Mouse (Mus musculus) heart, postnatal 14 days (tissue): ENCODE measurements around the gene Lmo2. TPM values are rescaled to one million over a fixed set of nuclear protein-coding genes. Genes with fewer than 3 reads are reported as not detected.
A peak's percentile ranks its signal among the peaks of the same experiment; 100 is the strongest.

Source experiments
- DNase-seq, 2 experiments: peaks; one replicate each; pipeline ENCODE4 v3.0.0; 2021 to 2022
- intact Hi-C: fragments of 180-260 bp; cut with DNase I; formaldehyde crosslinking; loops from one replicate; pipeline ENCODE4 v1.15.1; 2025
- total RNA-seq, 2 experiments: library from RNA; stranded (reverse); gene quantifications; 2 replicates each; pipeline ENCODE4 v1.2.3; 2021

Lmo2 gene
- total RNA-seq, 2 experiments from 2014 or later, result 16.9 to 22.2 TPM

DNA sequence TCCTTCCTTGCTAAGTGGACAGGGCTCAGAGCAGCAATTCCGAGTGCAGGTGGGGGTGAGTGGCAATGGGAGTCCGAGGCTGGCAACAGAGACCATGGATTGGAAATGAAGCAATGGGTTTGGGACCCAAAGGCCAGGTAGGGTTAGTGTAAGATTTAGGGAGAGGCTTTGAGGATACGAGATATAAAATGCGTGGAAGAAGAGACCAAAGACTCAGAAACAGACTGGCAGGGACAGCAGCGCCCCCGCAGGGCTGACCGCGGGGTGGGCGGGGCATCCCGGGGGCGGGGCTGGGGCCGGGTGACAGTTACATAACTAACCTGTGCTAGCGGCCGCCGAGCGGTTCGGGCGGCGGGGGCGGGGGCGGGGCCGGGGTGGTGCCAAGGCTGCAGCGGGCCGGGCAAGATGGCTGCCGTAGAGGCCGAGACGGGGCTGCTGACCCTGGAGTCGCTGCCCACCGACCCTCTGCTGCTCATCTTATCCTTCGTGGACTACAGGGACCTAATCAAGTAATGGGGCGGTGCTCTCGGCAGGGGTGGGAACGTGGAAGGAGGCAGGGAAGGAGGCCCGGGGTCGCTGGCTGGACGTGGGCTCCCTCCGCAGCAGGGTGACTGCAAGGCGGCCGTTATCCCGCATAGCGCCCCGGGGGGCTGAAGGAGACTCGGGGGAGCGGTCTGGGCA is 69.8 kb downstream of the Lmo2 start, which contains the start of gene Fbxo3:
Gene Fbxo3 (plus strand): TSS at position 264 of the 681 bp plus-strand sequence.
- peak; percentile 86 to 90 for DNase-seq
- intact Hi-C loops, result no loop called here

DNA sequence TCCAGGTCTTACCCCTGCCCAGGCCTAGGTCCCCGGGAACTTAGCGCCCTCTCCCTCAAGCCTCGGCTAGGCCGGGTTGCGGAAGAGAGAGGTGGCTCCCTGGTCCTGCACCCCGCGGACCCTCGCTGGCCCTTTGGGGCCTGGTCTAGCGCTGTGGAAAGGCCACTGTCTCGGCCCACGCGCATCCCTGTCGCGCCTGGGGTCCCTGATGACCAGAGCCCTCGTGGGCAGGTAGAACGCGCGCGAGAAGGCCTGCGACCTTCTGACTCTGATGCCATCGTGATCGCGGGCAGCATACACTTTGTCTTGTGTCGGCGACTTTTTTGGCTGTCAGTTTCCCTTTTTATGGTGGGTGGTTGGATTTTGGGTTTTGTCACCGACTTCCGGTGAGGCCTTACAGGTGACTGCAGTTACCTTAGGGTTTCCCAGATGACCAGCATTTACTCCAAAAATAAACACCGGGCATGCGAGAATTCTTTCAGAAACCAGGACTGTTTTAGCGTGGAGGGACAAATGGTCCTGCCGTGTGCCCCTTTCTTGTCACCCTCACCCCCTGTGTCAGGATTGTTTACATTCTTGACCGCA is 70.4 kb downstream of the Lmo2 start, which contains the start of gene 4931422A03Rik:
Gene 4931422A03Rik (minus strand): TSS at position 223 of the 585 bp plus-strand sequence.
- intact Hi-C loops, result no loop called here

DNA sequence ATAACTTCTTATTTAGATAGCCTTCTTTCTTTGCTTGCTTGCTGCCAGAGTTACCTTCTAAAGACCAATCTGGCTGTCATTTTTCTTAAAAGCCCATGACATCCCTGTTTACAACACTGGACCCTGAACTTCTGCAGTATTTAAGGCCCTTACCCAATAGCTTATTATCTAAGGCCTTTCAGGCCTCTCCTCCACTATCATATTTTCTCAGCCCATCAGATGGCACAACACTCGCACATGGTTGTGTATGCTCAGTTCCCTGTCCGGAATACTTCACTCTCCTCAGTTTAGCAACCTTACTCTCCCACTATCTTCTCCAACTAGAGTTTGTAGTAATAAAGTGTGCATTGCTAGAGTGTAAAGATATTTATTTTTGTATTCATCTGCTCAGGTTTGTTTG is 71.3 kb downstream of the Lmo2 start:
- intact Hi-C loops, result no loop called here

More for the DNA sequence above, 70.4 kb downstream of the Lmo2 start, which contains the start of gene 4931422A03Rik:
- DNase-seq, result no peak

DNA sequence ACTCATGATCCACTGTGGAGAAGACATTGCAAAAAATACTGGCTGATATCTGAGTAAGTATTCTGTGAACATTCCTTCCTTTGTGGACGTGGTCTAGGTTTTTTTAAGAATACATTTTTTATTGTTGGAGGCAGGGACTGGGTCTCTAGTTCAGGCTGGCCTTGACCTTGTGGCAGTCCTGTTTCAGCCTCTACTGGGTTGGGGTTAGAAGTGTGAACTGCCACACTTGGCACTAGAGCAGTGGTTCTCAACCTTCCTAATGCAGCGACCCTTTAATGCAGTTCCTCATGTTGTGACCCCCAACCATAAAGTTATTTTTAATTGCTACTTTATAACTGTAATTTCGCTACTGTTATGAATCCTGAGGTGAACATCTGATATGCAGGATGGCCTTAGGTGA is 72.6 kb downstream of the Lmo2 start:
- intact Hi-C loops, result loop anchor here (10.0 kb wide), 2 partner anchors 64 to 554 kb away; partner anchors contain the start of gene Cd59a
- no peak for DNase-seq

More for the DNA sequence above, 71.3 kb downstream of the Lmo2 start:
- no peak for DNase-seq

Other genes starting within 250 kb of the Lmo2 start
- 10 to 100 TPM; 14.5 to 16.7 TPM for gene Nat10, start 196.7 kb upstream of the Lmo2 start, total RNA-seq
- 100 to 1,000 TPM; 211 to 220 TPM for gene Caprin1, start 160.3 kb upstream of the Lmo2 start, total RNA-seq
- 10 to 100 TPM; 54.1 to 55.5 TPM for gene Fbxo3, start 69.7 kb downstream of the Lmo2 start, total RNA-seq
- not detected for gene 4931422A03Rik, start 70.4 kb downstream of the Lmo2 start, total RNA-seq
- under 1 TPM; 0.17 to 0.34 TPM for gene Gm10912, start 107.8 kb downstream of the Lmo2 start, total RNA-seq
- gene Gm10799, start 110.6 kb downstream of the Lmo2 start, total RNA-seq, result not detected
- gene Cd59b, start 111.9 kb downstream of the Lmo2 start, total RNA-seq, result 1 to 10 TPM; 1.7 to 2.7 TPM
- 10 to 100 TPM; 42.6 to 52.3 TPM for gene Cd59a, start 137.8 kb downstream of the Lmo2 start, total RNA-seq
- gene A930018P22Rik, start 164.8 kb downstream of the Lmo2 start, total RNA-seq, result under 1 TPM; 0.48 to 0.63 TPM